ENCODE assay signal across 8 mouse cellular contexts in the genomic region with DNA sequence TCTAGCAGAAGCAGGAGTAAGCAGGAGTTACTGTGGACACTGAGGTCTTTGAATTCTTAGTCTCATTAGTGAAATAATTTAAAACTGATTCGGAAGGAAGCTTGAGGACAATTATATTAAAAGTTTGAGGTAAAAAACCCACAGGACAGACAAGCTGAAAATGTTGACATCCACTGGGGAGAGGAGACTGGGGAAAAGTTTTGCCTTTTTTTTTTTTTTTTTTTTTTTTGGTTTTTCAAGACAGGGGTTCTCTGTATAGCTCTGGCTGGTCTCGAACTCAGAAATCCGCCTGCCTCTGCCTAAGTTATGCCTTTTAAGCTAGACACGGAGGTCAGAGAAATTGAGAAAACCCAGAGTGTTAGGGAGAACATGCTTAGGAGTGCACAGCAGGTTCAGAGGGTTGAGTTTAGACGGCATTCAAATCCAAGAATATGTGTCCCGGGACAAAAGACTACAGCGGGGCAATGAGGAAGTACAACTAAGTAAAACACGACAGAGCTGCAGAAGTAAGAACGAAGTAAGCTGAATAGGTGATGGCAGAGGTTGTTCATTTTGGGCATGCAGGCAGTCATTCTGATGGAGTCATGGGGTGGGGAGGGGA. TPM values are rescaled to one million over a fixed set of nuclear protein-coding genes. Genes with fewer than 3 reads are reported as not detected.
A peak's percentile ranks its signal among the peaks of the same experiment; 100 is the strongest.
DNase-seq lines count a peak whose midpoint lies in the region; ATAC-seq and TF ChIP-seq lines count a peak whose summit lies in the region.

No protein-coding gene starts in this region.

- peak overlapping the region; percentile 95; the same call in 1 of the 2 replicates for H3K27ac ChIP-seq in lung, embryonic 14.5 days (ENCODE audit: low read depth)
- H3K27ac ChIP-seq in embryonic facial prominence, embryonic 13.5 days = peak overlapping the region; percentile 93
- peak overlapping the region; percentile 90 for H3K27ac ChIP-seq in limb, embryonic 12.5 days
- peak overlapping the region; percentile 93; the same call in 1 of the 2 replicates for H3K27ac ChIP-seq in neural tube, embryonic 15.5 days (replicated peaks)

- no peak for DNase-seq in lung, embryonic 14.5 days
- no peak for DNase-seq in lung, postnatal 10 days
- DNase-seq in right cerebral cortex, postnatal 25 days = no peak
- no peak for DNase-seq in embryo, embryonic 9.5 days (ENCODE audit: extremely low spot score)
- no peak for DNase-seq in cerebellum, adult 9-10 months

- H3K9ac ChIP-seq in lung, embryonic 14.5 days = peak overlapping the region; percentile 47
- H3K9ac ChIP-seq in embryonic facial prominence, embryonic 13.5 days = peak overlapping the region; percentile 74
- H3K9ac ChIP-seq in limb, embryonic 12.5 days (replicated peaks) = peak overlapping the region; percentile 66; the same call in 1 of the 2 replicates
- peak overlapping the region; percentile 62; the same call in 1 of the 2 replicates for H3K9ac ChIP-seq in neural tube, embryonic 15.5 days (replicated peaks)

- ATAC-seq in lung, embryonic 14.5 days (ENCODE audit: insufficient read depth) = no peak
- ATAC-seq in embryonic facial prominence, embryonic 13.5 days (ENCODE audit: insufficient number of reproducible peaks, insufficient read depth, low FRiP score, low TSS enrichment, low read depth) = no peak
- no peak for ATAC-seq in limb, embryonic 12.5 days (ENCODE audit: insufficient number of reproducible peaks, insufficient read depth, low FRiP score, low TSS enrichment, low read depth)
- ATAC-seq in neural tube, embryonic 15.5 days (ENCODE audit: low FRiP score) = no peak

- peaks cover 5% of the 10 kb centered on the region; the same call in 1 of the 2 replicates for H3K4me1 ChIP-seq in lung, embryonic 14.5 days (ENCODE audit: insufficient read depth)
- peaks cover 33% of the 10 kb centered on the region for H3K4me1 ChIP-seq in embryonic facial prominence, embryonic 13.5 days
- H3K4me1 ChIP-seq in limb, embryonic 12.5 days (replicated peaks) = peaks cover 23% of the 10 kb centered on the region
- peaks cover 43% of the 10 kb centered on the region for H3K4me1 ChIP-seq in neural tube, embryonic 15.5 days

- peak overlapping the region; percentile 62 for H3K4me2 ChIP-seq in lung, embryonic 14.5 days
- peak overlapping the region; percentile 77 for H3K4me2 ChIP-seq in embryonic facial prominence, embryonic 13.5 days
- H3K4me2 ChIP-seq in limb, embryonic 12.5 days = peak overlapping the region; percentile 76
- H3K4me2 ChIP-seq in neural tube, embryonic 15.5 days = peak overlapping the region; percentile 88

- no peaks in the 10 kb centered on the region for H3K27me3 ChIP-seq in lung, embryonic 14.5 days (ENCODE audit: insufficient read depth, low read length)
- H3K27me3 ChIP-seq in embryonic facial prominence, embryonic 13.5 days = no peaks in the 10 kb centered on the region
- no peaks in the 10 kb centered on the region for H3K27me3 ChIP-seq in limb, embryonic 12.5 days
- H3K27me3 ChIP-seq in neural tube, embryonic 15.5 days (replicated peaks) = no peaks in the 10 kb centered on the region

- H3K9me3 ChIP-seq in lung, embryonic 14.5 days (ENCODE audit: low read depth, low read length) = no peaks in the 10 kb centered on the region
- no peaks in the 10 kb centered on the region for H3K9me3 ChIP-seq in embryonic facial prominence, embryonic 13.5 days
- H3K9me3 ChIP-seq in limb, embryonic 12.5 days = no peaks in the 10 kb centered on the region
- no peaks in the 10 kb centered on the region for H3K9me3 ChIP-seq in neural tube, embryonic 15.5 days (replicated peaks)

- TF ChIP-seq CTCF in lung, embryonic 14.5 days (IDR thresholded peaks at IDR 0.05; ENCODE audit: low read depth) = no peak

- 87% methylated on average over 9 of the region's 9 CpGs for WGBS in lung, embryonic 14.5 days
- WGBS in embryonic facial prominence, embryonic 13.5 days = 85% methylated on average over 9 of the region's 9 CpGs
- 92% methylated on average over 9 of the region's 9 CpGs for WGBS in limb, embryonic 12.5 days
- WGBS in neural tube, embryonic 15.5 days = 89% methylated on average over 9 of the region's 9 CpGs

- peak overlapping the region; percentile 59 for H3K4me3 ChIP-seq in lung, embryonic 14.5 days (ENCODE audit: low read depth, low read length)
- peak overlapping the region; percentile 65 for H3K4me3 ChIP-seq in embryonic facial prominence, embryonic 13.5 days
- H3K4me3 ChIP-seq in limb, embryonic 12.5 days (replicated peaks) = peak overlapping the region; percentile 60
- peak overlapping the region; percentile 71 for H3K4me3 ChIP-seq in neural tube, embryonic 15.5 days (replicated peaks)

- peaks cover 17% of the 10 kb centered on the region; the same call in 1 of the 2 replicates for H3K36me3 ChIP-seq in lung, embryonic 14.5 days (ENCODE audit: insufficient read depth)
- H3K36me3 ChIP-seq in embryonic facial prominence, embryonic 13.5 days = no peaks in the 10 kb centered on the region
- H3K36me3 ChIP-seq in limb, embryonic 12.5 days = peaks cover 11% of the 10 kb centered on the region; the same call in 1 of the 2 replicates
- H3K36me3 ChIP-seq in neural tube, embryonic 15.5 days = no peaks in the 10 kb centered on the region

RNA-seq across cellular contexts. Expression of a gene that starts 1.0 kb away (rescaled TPM):
- polyA plus RNA-seq in lung, embryonic 14.5 days (2014; fragmentation: Nextera tagmentation; extraction: Ambion mirVana) = 15.4 and 17.2 TPM in 2 replicates
- 22.9 and 26.6 TPM in 2 replicates for polyA plus RNA-seq in embryonic facial prominence, embryonic 13.5 days (2015; fragmentation: Nextera tagmentation; extraction: Ambion mirVana)
- polyA plus RNA-seq in limb, embryonic 12.5 days (2016; fragmentation: Nextera tagmentation; extraction: Ambion mirVana) = 19.3 and 23.7 TPM in 2 replicates
- 17.3 and 17.9 TPM in 2 replicates for polyA plus RNA-seq in neural tube, embryonic 15.5 days (2015; fragmentation: Nextera tagmentation; extraction: Ambion mirVana)

RNA-seq across cellular contexts. Expression of a gene that starts 1.2 kb away (rescaled TPM):
- 421 and 445 TPM in 2 replicates for polyA plus RNA-seq in lung, embryonic 14.5 days (2014; fragmentation: Nextera tagmentation; extraction: Ambion mirVana)
- polyA plus RNA-seq in embryonic facial prominence, embryonic 13.5 days (2015; fragmentation: Nextera tagmentation; extraction: Ambion mirVana) = 607 and 644 TPM in 2 replicates
- polyA plus RNA-seq in limb, embryonic 12.5 days (2016; fragmentation: Nextera tagmentation; extraction: Ambion mirVana) = 656 and 702 TPM in 2 replicates
- polyA plus RNA-seq in neural tube, embryonic 15.5 days (2015; fragmentation: Nextera tagmentation; extraction: Ambion mirVana) = 1,502 and 1,904 TPM in 2 replicates

RNA-seq across cellular contexts. Expression of a gene that starts 48.2 kb away (rescaled TPM):
- 7.4 and 8.0 TPM in 2 replicates for polyA plus RNA-seq in lung, embryonic 14.5 days (2014; fragmentation: Nextera tagmentation; extraction: Ambion mirVana)
- polyA plus RNA-seq in embryonic facial prominence, embryonic 13.5 days (2015; fragmentation: Nextera tagmentation; extraction: Ambion mirVana) = 5.5 and 10.0 TPM in 2 replicates
- polyA plus RNA-seq in limb, embryonic 12.5 days (2016; fragmentation: Nextera tagmentation; extraction: Ambion mirVana) = 2.6 and 3.9 TPM in 2 replicates
- 6.5 and 7.7 TPM in 2 replicates for polyA plus RNA-seq in neural tube, embryonic 15.5 days (2015; fragmentation: Nextera tagmentation; extraction: Ambion mirVana)
